Comparison of ENCODE assay signal across 8 mouse cellular contexts in genomic region chr5:77029735-77030134, GRCm38 (mm10). TPM values are rescaled to one million over a fixed set of nuclear protein-coding genes. Genes with fewer than 3 reads are reported as not detected.
DNase-seq lines count a peak whose midpoint lies in the region; ATAC-seq and TF ChIP-seq lines count a peak whose summit lies in the region.

No protein-coding gene starts in this region.

- peak; percentile 30; the same call in 1 of the 2 replicates for ATAC-seq in forebrain, embryonic 13.5 days
- no peak; the same call in 1 of the 2 replicates for ATAC-seq in forebrain, embryonic 16.5 days

- DNase-seq in right cerebral cortex, adult 2 months (ENCODE audit: low spot score in 2 of 2): peak; percentile 15 to 26
- DNase-seq in right cerebral cortex, postnatal 25 days: no peak
- peak; percentile 37 to 64 for DNase-seq in heart, postnatal 14 days
- peak; percentile 69 for DNase-seq in lung, postnatal 25 days (ENCODE audit: low spot score)
- DNase-seq in yolk sac, embryonic 10.5 days (ENCODE audit: low spot score): no peak

- H3K4me2 ChIP-seq in forebrain, embryonic 13.5 days: no peak overlapping the region
- H3K4me2 ChIP-seq in forebrain, embryonic 16.5 days (ENCODE audit: low read length): no peak overlapping the region

- no peak overlapping the region for H3K4me3 ChIP-seq in forebrain, embryonic 13.5 days
- no peak overlapping the region for H3K4me3 ChIP-seq in forebrain, embryonic 16.5 days (replicated peaks; ENCODE audit: low read length)
- H3K4me3 ChIP-seq in bone marrow macrophage, adult 2 months (ENCODE audit: insufficient read depth, low read length): no peak overlapping the region

- TF ChIP-seq POLR2A in bone marrow macrophage, adult 2 months (IDR thresholded peaks at IDR 0.05; ENCODE audit: borderline replicate concordance, low read depth, low read length): no peak

- H3K9ac ChIP-seq in forebrain, embryonic 13.5 days: no peak overlapping the region
- H3K9ac ChIP-seq in forebrain, embryonic 16.5 days (replicated peaks; ENCODE audit: low read depth, low read length): no peak overlapping the region

- intact Hi-C loops in heart, postnatal 14 days (cut with DNase I): loop anchor here (2.0 to 5.0 kb wide), 2 partner anchors 141 to 188 kb away; no protein-coding TSS in a partner anchor

- no peaks in the 10 kb centered on the region for H3K36me3 ChIP-seq in forebrain, embryonic 13.5 days (ENCODE audit: poor library complexity, severe bottlenecking)
- no peaks in the 10 kb centered on the region for H3K36me3 ChIP-seq in forebrain, embryonic 16.5 days (ENCODE audit: control insufficient read depth, insufficient read depth)

- no peaks in the 10 kb centered on the region for H3K4me1 ChIP-seq in forebrain, embryonic 13.5 days
- no peaks in the 10 kb centered on the region for H3K4me1 ChIP-seq in forebrain, embryonic 16.5 days (replicated peaks; ENCODE audit: control insufficient read depth, insufficient read depth, low read length)
- no peaks in the 10 kb centered on the region for H3K4me1 ChIP-seq in bone marrow macrophage, adult 2 months (ENCODE audit: control insufficient read depth, insufficient read depth, low read length)

- 82% methylated on average over 5 of the region's 5 CpGs for WGBS in forebrain, embryonic 13.5 days
- 76% methylated on average over 5 of the region's 5 CpGs for WGBS in forebrain, embryonic 16.5 days

- H3K27me3 ChIP-seq in forebrain, embryonic 13.5 days: no peaks in the 10 kb centered on the region
- no peaks in the 10 kb centered on the region for H3K27me3 ChIP-seq in forebrain, embryonic 16.5 days (replicated peaks; ENCODE audit: control insufficient read depth, insufficient read depth, low read length)

- peak; percentile 31 for TF ChIP-seq CTCF in bone marrow macrophage, adult 2 months (IDR thresholded peaks at IDR 0.05; ENCODE audit: low read depth, low read length)

- H3K27ac ChIP-seq in forebrain, embryonic 13.5 days: no peak overlapping the region
- no peak overlapping the region for H3K27ac ChIP-seq in forebrain, embryonic 16.5 days (ENCODE audit: low read length)
- H3K27ac ChIP-seq in bone marrow macrophage, adult 2 months (ENCODE audit: insufficient read depth, low read depth, low read length): no peak overlapping the region

- no peaks in the 10 kb centered on the region for H3K9me3 ChIP-seq in forebrain, embryonic 13.5 days (replicated peaks)
- H3K9me3 ChIP-seq in forebrain, embryonic 16.5 days (ENCODE audit: control insufficient read depth, low read length): no peaks in the 10 kb centered on the region

RNA-seq across cellular contexts. Expression of gene Thegl, which starts 13.9 kb away (rescaled TPM):
- 0.18 and 0.38 TPM in 2 replicates for polyA plus RNA-seq in forebrain, embryonic 13.5 days (2015; fragmentation: Nextera tagmentation; extraction: Ambion mirVana)
- polyA plus RNA-seq in forebrain, embryonic 16.5 days (2015; fragmentation: Nextera tagmentation; extraction: Ambion mirVana): 0.25 and 0.80 TPM in 2 replicates
- not detected in 2 replicates for polyA plus RNA-seq in bone marrow macrophage, adult 2 months (2012; ENCODE audit: insufficient read depth, insufficient read length, missing spikeins)
- not detected for total RNA-seq in heart, postnatal 14 days (2021)

RNA-seq across cellular contexts. Expression of gene Arl9, which starts 25.9 kb away (rescaled TPM):
- polyA plus RNA-seq in forebrain, embryonic 13.5 days (2015; fragmentation: Nextera tagmentation; extraction: Ambion mirVana): not detected in 2 replicates
- polyA plus RNA-seq in forebrain, embryonic 16.5 days (2015; fragmentation: Nextera tagmentation; extraction: Ambion mirVana): not detected in 2 replicates
- 2.8 TPM in 1 of 2 replicates, not detected in the other for polyA plus RNA-seq in bone marrow macrophage, adult 2 months (2012; ENCODE audit: insufficient read depth, insufficient read length, missing spikeins)
- total RNA-seq in heart, postnatal 14 days (2021): not detected

RNA-seq across cellular contexts. Expression of gene Srp72, which starts 55.3 kb away (rescaled TPM):
- polyA plus RNA-seq in forebrain, embryonic 13.5 days (2015; fragmentation: Nextera tagmentation; extraction: Ambion mirVana): 75.4 and 78.1 TPM in 2 replicates
- polyA plus RNA-seq in forebrain, embryonic 16.5 days (2015; fragmentation: Nextera tagmentation; extraction: Ambion mirVana): 87.7 and 90.1 TPM in 2 replicates
- 73.8 and 81.0 TPM in 2 replicates for polyA plus RNA-seq in bone marrow macrophage, adult 2 months (2012; ENCODE audit: insufficient read depth, insufficient read length, missing spikeins)
- 10 to 100 TPM; 61.7 to 66.3 TPM for total RNA-seq in heart, postnatal 14 days (2021)

Comparison
In these comparisons a context has a peak if more than half of its experiments do, and no peak if none do; other contexts are left out.
1. DNase-seq: peak in right cerebral cortex, adult 2 months (2 of 2), heart, postnatal 14 days (2 of 2) and lung, postnatal 25 days (single experiment); none in right cerebral cortex, postnatal 25 days (single experiment) and yolk sac, embryonic 10.5 days (single experiment).